Mouse (Mus musculus): ENCODE measurements around the gene Stard9. TPM values are rescaled to one million over a fixed set of nuclear protein-coding genes. Genes with fewer than 3 reads are reported as not detected.

Stard9 gene
- polyA plus RNA-seq, 1 experiment from 2014 or later = 3.5 TPM

GRCm38 (mm10) chr2:120710948-120711347 is 82.0 kb downstream of the Stard9 start:
- no peak for ATAC-seq
- no peaks in the 10 kb centered on the region for H3K4me1 ChIP-seq (ENCODE audit: control insufficient read depth, insufficient read depth, low read depth, low read length)
- H3K4me3 ChIP-seq (ENCODE audit: low read length) = no peak overlapping the region
- peaks cover 15% of the 10 kb centered on the region for H3K36me3 ChIP-seq (ENCODE audit: control insufficient read depth, insufficient read depth, low read length)
- 96% methylated on average over 3 of the region's 3 CpGs for WGBS
- no peaks in the 10 kb centered on the region for H3K9me3 ChIP-seq (ENCODE audit: control insufficient read depth, low read length)
- no peak overlapping the region for H3K9ac ChIP-seq (ENCODE audit: low read depth, low read length)
- H3K27me3 ChIP-seq (replicated peaks; ENCODE audit: control insufficient read depth, insufficient read depth, low read length) = no peaks in the 10 kb centered on the region
- H3K27ac ChIP-seq (ENCODE audit: low read depth, low read length) = no peak overlapping the region
- H3K4me2 ChIP-seq (ENCODE audit: low read length) = no peak overlapping the region

- peaks cover 19% of the 10 kb centered on the region for H3K36me3 ChIP-seq (ENCODE audit: control insufficient read depth, insufficient read depth, low read length)
- no peak for ATAC-seq
Observed at GRCm38 (mm10) chr2:120713441-120713840, 84.5 kb downstream of the Stard9 start.

GRCm38 (mm10) chr2:120718496-120718895 is 89.6 kb downstream of the Stard9 start:
- H3K27me3 ChIP-seq (replicated peaks; ENCODE audit: control insufficient read depth, insufficient read depth, low read length) = no peaks in the 10 kb centered on the region
- no peaks in the 10 kb centered on the region for H3K9me3 ChIP-seq (ENCODE audit: control insufficient read depth, low read length)
- no peak overlapping the region for H3K4me3 ChIP-seq (ENCODE audit: low read length)
- H3K9ac ChIP-seq (ENCODE audit: low read depth, low read length) = no peak overlapping the region
- ATAC-seq = no peak
- peaks cover 49% of the 10 kb centered on the region for H3K36me3 ChIP-seq (ENCODE audit: control insufficient read depth, insufficient read depth, low read length)
- no peaks in the 10 kb centered on the region for H3K4me1 ChIP-seq (ENCODE audit: control insufficient read depth, insufficient read depth, low read depth, low read length)
- H3K27ac ChIP-seq (ENCODE audit: low read depth, low read length) = no peak overlapping the region
- WGBS = 95% methylated on average over 8 of the region's 8 CpGs
- H3K4me2 ChIP-seq (ENCODE audit: low read length) = no peak overlapping the region

More at GRCm38 (mm10) chr2:120713441-120713840, 84.5 kb downstream of the Stard9 start:
- no peak overlapping the region for H3K27ac ChIP-seq (ENCODE audit: low read depth, low read length)
- no peaks in the 10 kb centered on the region for H3K27me3 ChIP-seq (replicated peaks; ENCODE audit: control insufficient read depth, insufficient read depth, low read length)
- no peaks in the 10 kb centered on the region for H3K4me1 ChIP-seq (ENCODE audit: control insufficient read depth, insufficient read depth, low read depth, low read length)
- no peak overlapping the region for H3K4me3 ChIP-seq (ENCODE audit: low read length)
- no peak overlapping the region for H3K9ac ChIP-seq (ENCODE audit: low read depth, low read length)
- 98% methylated on average over 3 of the region's 3 CpGs for WGBS
- H3K4me2 ChIP-seq (ENCODE audit: low read length) = no peak overlapping the region
- no peaks in the 10 kb centered on the region for H3K9me3 ChIP-seq (ENCODE audit: control insufficient read depth, low read length)

- Histone ChIP-seq H3K4me2 (ENCODE audit: low read length) (no peak overlapping the region), H3K9ac (ENCODE audit: low read depth, low read length) (no peak overlapping the region), H3K36me3 (ENCODE audit: control insufficient read depth, insufficient read depth, low read length) (peaks cover 57% of the 10 kb centered on the region), H3K4me3 (ENCODE audit: low read length) (no peak overlapping the region), H3K9me3 (ENCODE audit: control insufficient read depth, low read length) (no peaks in the 10 kb centered on the region), H3K27ac (ENCODE audit: low read depth, low read length) (no peak overlapping the region), H3K4me1 (ENCODE audit: control insufficient read depth, insufficient read depth, low read depth, low read length) (no peaks in the 10 kb centered on the region), H3K27me3 (replicated peaks; ENCODE audit: control insufficient read depth, insufficient read depth, low read length) (no peaks in the 10 kb centered on the region)
- WGBS = 93% methylated on average over 6 of the region's 6 CpGs
- no peak for ATAC-seq
Observed at GRCm38 (mm10) chr2:120720821-120721220, 91.9 kb downstream of the Stard9 start.

GRCm38 (mm10) chr2:120721911-120722310 is 93.0 kb downstream of the Stard9 start:
- no peaks in the 10 kb centered on the region for H3K9me3 ChIP-seq (ENCODE audit: control insufficient read depth, low read length)
- H3K27ac ChIP-seq (ENCODE audit: low read depth, low read length) = no peak overlapping the region
- H3K36me3 ChIP-seq (ENCODE audit: control insufficient read depth, insufficient read depth, low read length) = peaks cover 66% of the 10 kb centered on the region
- no peak overlapping the region for H3K4me2 ChIP-seq (ENCODE audit: low read length)
- H3K4me3 ChIP-seq (ENCODE audit: low read length) = no peak overlapping the region
- H3K27me3 ChIP-seq (replicated peaks; ENCODE audit: control insufficient read depth, insufficient read depth, low read length) = no peaks in the 10 kb centered on the region
- ATAC-seq = no peak
- H3K4me1 ChIP-seq (ENCODE audit: control insufficient read depth, insufficient read depth, low read depth, low read length) = no peaks in the 10 kb centered on the region
- H3K9ac ChIP-seq (ENCODE audit: low read depth, low read length) = no peak overlapping the region
- WGBS = 94% methylated on average over 2 of the region's 2 CpGs

- 65% methylated on average over 8 of the region's 8 CpGs for WGBS
- Histone ChIP-seq H3K4me3 (ENCODE audit: low read length) (no peak overlapping the region), H3K36me3 (ENCODE audit: control insufficient read depth, insufficient read depth, low read length) (peaks cover 71% of the 10 kb centered on the region), H3K4me1 (ENCODE audit: control insufficient read depth, insufficient read depth, low read depth, low read length) (no peaks in the 10 kb centered on the region), H3K4me2 (ENCODE audit: low read length) (no peak overlapping the region), H3K9ac (ENCODE audit: low read depth, low read length) (no peak overlapping the region), H3K27ac (ENCODE audit: low read depth, low read length) (no peak overlapping the region), H3K9me3 (ENCODE audit: control insufficient read depth, low read length) (no peaks in the 10 kb centered on the region), H3K27me3 (replicated peaks; ENCODE audit: control insufficient read depth, insufficient read depth, low read length) (no peaks in the 10 kb centered on the region)
- peak; percentile 60 for ATAC-seq
Observed at GRCm38 (mm10) chr2:120722491-120722890, 93.6 kb downstream of the Stard9 start.

GRCm38 (mm10) chr2:120723621-120724020 is 94.7 kb downstream of the Stard9 start:
- 75% methylated on average over 4 of the region's 4 CpGs for WGBS

GRCm38 (mm10) chr2:120724176-120724575 is 95.3 kb downstream of the Stard9 start:
- H3K36me3 ChIP-seq (ENCODE audit: control insufficient read depth, insufficient read depth, low read length) = peaks cover 68% of the 10 kb centered on the region
- no peaks in the 10 kb centered on the region for H3K27me3 ChIP-seq (replicated peaks; ENCODE audit: control insufficient read depth, insufficient read depth, low read length)
- H3K9me3 ChIP-seq (ENCODE audit: control insufficient read depth, low read length) = no peaks in the 10 kb centered on the region
- H3K4me1 ChIP-seq (ENCODE audit: control insufficient read depth, insufficient read depth, low read depth, low read length) = peaks cover 9% of the 10 kb centered on the region
- H3K27ac ChIP-seq (ENCODE audit: low read depth, low read length) = no peak overlapping the region
- no peak overlapping the region for H3K9ac ChIP-seq (ENCODE audit: low read depth, low read length)
- ATAC-seq = no peak
- H3K4me3 ChIP-seq (ENCODE audit: low read length) = no peak overlapping the region
- no peak overlapping the region for H3K4me2 ChIP-seq (ENCODE audit: low read length)
- 91% methylated on average over 6 of the region's 6 CpGs for WGBS

More at GRCm38 (mm10) chr2:120723621-120724020, 94.7 kb downstream of the Stard9 start:
- Histone ChIP-seq H3K9me3 (ENCODE audit: control insufficient read depth, low read length) (no peaks in the 10 kb centered on the region), H3K36me3 (ENCODE audit: control insufficient read depth, insufficient read depth, low read length) (peaks cover 73% of the 10 kb centered on the region), H3K27ac (ENCODE audit: low read depth, low read length) (no peak overlapping the region), H3K4me1 (ENCODE audit: control insufficient read depth, insufficient read depth, low read depth, low read length) (peaks cover 3% of the 10 kb centered on the region), H3K4me3 (ENCODE audit: low read length) (no peak overlapping the region), H3K27me3 (replicated peaks; ENCODE audit: control insufficient read depth, insufficient read depth, low read length) (no peaks in the 10 kb centered on the region), H3K4me2 (ENCODE audit: low read length) (no peak overlapping the region), H3K9ac (ENCODE audit: low read depth, low read length) (no peak overlapping the region)
- no peak for ATAC-seq

- H3K27ac ChIP-seq (ENCODE audit: low read depth, low read length) = peak overlapping the region; percentile 92; the same call in 1 of the 2 replicates
- peak overlapping the region; percentile 84 for H3K9ac ChIP-seq (ENCODE audit: low read depth, low read length)
- no peak for ATAC-seq
- peak overlapping the region; percentile 98 for H3K4me3 ChIP-seq (ENCODE audit: low read length)
- WGBS = 9% methylated on average over 23 of the region's 23 CpGs
- H3K27me3 ChIP-seq (replicated peaks; ENCODE audit: control insufficient read depth, insufficient read depth, low read length) = no peaks in the 10 kb centered on the region
- H3K9me3 ChIP-seq (ENCODE audit: control insufficient read depth, low read length) = no peaks in the 10 kb centered on the region
- peaks cover 24% of the 10 kb centered on the region for H3K4me1 ChIP-seq (ENCODE audit: control insufficient read depth, insufficient read depth, low read depth, low read length)
- H3K4me2 ChIP-seq (ENCODE audit: low read length) = peak overlapping the region; percentile 99
- peaks cover 29% of the 10 kb centered on the region for H3K36me3 ChIP-seq (ENCODE audit: control insufficient read depth, insufficient read depth, low read length)
Observed at GRCm38 (mm10) chr2:120729775-120730585, 101.1 kb downstream of the Stard9 start.
